Mouse (Mus musculus) erythroblast, embryonic 14.5 days (primary cell): ENCODE measurements around the gene Gpr75.

Experiments used
- GATA1 ChIP-seq: IDR thresholded peaks from 2 replicates; pipeline ENCODE4 v1.6.1; 2012; ENCODE audit warnings: low read length, inconsistent platforms, mixed read lengths
- TAL1 ChIP-seq: IDR thresholded peaks from 3 replicates; pipeline ENCODE4 v1.6.1; 2012; ENCODE audit warnings: low read length, inconsistent platforms, mixed read lengths

- TF ChIP-seq GATA1 (no peak), TAL1 (no peak)
Measured at GRCm38 (mm10) chr11:30888153-30888552, 3.0 kb downstream of the Gpr75 start.
